Mouse (Mus musculus) fibroblast of lung, adult 2 months (primary cell): Measurements from ENCODE around the gene Efcab11.

Source experiments
- DNase-seq: peaks from one replicate; pipeline ENCODE4 v3.0.0-alpha.2; 2011; ENCODE audit warnings: low read depth

Gene Efcab11

GRCm38 (mm10) chr12:99671162-99671865, 212.9 kb downstream of the Efcab11 start:
- DNase-seq: no peak

- no peak for DNase-seq
Measured at GRCm38 (mm10) chr12:99670762-99671152, 213.5 kb downstream of the Efcab11 start.

DNA sequence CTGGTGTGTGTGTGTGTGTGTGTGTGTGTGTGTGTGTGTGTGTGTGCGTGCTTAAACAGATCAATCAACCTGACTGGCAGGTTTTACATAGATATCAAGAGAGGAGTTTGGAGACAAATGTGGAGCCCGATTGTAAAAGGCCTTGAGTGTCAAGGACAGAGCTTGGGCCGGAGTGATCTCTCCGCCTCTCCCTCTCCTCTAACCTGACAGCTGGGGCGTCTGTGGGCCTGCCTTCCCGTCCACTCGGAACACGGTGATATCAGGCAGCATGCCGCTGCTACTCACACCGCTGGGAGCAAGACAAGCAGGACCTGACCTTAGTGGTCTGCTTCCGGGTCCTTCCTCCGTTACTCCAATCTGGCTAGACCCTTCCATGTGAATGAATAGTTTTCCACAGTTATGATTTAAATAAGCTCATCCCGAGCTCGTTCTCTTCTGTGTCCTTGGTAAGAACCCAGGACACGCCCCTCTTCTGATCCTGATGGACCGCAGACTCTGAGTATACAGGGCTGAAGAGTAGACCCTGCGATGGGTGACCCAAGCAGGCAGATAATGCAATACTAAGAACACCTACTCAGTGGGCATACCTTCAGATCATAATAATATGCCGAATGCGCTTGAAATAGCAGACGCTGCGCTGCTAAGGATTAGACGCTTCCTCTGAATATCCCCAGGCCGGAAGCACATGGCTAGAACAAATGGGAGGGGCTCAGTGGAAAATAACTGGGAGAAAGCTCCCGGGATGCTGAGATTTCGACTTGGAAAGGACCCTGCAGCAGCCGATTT, 214.1 kb downstream of the Efcab11 start:
- no peak for DNase-seq

- no peak for DNase-seq
Measured at GRCm38 (mm10) chr12:99654991-99655880, 229.0 kb downstream of the Efcab11 start.

DNA sequence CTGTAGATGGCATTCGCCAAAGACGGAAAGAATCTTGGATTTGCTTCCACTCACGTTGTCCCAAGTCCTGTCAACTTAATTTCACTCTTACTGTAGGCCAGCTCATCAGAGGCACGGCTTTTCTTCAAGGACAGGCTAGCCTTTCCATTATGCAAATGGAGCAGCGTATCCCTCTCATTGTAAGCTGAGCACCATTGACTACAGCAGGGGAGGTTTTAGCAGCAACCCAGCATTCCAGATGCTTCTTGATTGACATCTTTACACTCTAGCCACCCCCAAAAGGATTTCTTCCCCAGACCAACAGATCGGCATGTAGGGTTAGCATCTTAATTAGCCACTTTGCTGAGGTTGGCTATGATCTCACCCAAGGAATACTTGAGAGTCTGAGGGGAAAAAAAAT, 231.8 kb downstream of the Efcab11 start:
- DNase-seq: no peak

GRCm38 (mm10) chr12:99649732-99650131, 234.5 kb downstream of the Efcab11 start:
- DNase-seq: no peak

- DNase-seq: no peak
Measured at GRCm38 (mm10) chr12:99648781-99649180, 235.5 kb downstream of the Efcab11 start.

DNA sequence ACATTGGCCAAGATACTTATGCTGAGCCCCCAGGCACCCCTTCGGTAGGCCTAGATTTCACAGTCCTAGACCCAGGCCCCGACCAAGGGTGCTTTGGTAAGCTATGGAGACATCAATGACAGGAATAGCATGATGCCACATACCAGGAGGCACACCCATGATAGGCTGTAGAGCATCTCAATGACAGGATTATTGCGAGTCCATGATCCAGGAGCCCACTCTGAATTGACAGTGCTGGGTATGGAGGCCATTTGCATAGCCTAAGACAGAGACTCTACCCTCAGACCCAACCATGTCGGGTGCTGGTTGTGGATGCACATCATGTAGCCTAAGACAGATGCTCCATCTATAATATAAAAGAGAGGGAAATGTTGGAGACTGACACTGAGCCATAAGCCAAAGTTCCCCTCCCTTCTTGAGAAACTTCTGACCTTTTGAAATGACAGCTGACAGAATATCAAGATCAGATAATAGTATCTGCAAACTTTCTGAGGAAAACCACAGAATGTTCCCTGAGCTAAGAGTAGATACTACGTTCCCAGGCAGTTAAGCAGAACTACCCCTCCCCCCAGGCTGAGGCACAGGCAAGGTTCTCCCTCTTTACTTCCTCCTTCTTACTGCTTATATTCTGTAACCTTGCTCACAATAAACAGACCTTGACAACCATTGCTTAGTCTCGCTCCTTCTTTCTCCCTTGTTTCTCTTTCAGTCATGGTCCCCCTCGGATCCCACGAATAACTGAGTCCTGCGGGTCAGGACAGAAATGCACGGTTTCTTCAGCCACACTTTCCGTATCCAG, 237.5 kb downstream of the Efcab11 start:
- no peak for DNase-seq

DNA sequence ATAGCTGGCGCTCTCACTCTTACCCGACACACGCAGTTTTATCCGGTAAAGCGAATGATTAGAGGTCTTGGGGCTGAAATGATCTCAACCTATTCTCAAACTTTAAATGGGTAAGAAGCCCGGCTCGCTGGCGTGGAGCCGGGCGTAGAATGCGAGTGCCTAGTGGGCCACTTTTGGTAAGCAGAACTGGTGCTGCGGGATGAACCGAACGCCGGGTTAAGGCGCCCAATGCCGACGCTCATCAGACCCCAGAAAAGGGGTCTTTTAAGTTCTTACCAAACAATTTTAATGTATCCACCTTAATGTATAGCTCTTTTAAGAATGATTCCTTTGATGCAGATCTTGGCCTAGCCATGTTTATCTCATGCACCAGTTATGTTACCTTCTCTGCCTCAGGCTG, 238.8 kb downstream of the Efcab11 start:
- no peak for DNase-seq

DNA sequence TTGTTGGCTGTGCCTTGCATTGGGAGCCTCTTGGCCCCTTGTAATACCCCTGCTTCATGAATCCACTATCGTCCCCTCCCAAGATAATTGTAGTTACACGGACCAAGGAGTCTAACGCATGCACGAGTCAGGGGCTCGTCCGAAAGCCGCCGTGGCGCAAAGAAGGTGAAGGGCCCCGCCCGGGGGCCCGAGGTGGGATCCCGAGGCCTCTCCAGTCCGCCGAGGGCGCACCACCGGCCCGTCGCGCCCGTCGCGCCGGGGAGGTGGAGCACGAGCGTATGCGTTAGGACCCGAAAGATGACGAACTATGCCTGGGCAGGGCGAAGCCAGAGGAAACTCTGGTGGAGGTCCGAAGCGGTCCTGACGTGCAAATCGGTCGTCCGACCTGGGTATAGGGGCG, 239.3 kb downstream of the Efcab11 start:
- DNase-seq: no peak
